Mouse (Mus musculus): ENCODE results near the gene Tstd3.

The Tstd3 gene

DNA sequence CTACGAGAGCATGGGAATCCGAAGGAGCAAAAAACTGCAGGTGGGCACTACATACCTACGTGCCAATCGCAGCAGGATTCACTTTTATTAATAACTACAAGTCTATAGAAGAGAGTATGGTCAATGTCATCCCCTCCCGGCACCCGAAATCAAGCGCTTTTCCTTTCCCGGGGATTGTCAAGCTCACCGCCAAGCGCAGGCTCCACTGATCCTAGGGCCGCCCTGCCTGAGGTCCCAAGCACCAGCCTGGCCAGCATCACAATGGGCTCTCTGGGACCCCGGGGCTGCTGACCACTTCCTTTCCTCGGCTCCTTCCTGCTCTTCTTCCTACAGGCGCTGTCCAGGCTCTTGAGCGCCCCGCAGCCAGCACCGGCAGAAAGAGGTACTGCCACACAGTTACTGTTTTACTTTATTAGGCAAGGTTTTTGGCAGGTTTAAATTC lies at the start of gene Tstd3, which contains the start of gene Usp45:
Gene Tstd3, minus strand, starts transcription at position 350 of the 442 bp plus-strand sequence.
Gene Usp45, plus strand, starts transcription at position 294 of the 442 bp plus-strand sequence.
- DNase-seq (ENCODE audit: low spot score in 2 of 2), result peak; percentile 58 to 78

DNA sequence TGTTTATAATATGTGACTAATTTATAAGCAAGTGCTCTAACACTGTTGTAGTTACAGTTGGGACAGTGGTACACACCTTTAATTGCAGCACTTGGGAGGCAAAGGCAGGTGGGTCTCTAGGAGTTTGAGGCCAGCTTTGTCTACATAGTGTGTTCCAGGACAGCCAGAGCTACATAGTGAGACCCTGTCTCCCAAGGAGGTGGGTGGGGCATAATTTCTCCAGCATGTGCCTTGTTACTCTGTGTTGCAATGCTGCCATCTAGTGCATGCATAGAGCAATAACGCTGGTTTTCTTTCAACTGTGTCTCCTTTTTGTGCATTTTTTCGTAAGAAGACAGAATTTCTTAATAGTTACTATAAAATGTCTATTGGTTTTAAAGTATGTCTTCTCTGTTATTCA lies 47.0 kb upstream of the Tstd3 start:
- DNase-seq (ENCODE audit: low spot score in 2 of 2), result peak; percentile 3 to 14

DNA sequence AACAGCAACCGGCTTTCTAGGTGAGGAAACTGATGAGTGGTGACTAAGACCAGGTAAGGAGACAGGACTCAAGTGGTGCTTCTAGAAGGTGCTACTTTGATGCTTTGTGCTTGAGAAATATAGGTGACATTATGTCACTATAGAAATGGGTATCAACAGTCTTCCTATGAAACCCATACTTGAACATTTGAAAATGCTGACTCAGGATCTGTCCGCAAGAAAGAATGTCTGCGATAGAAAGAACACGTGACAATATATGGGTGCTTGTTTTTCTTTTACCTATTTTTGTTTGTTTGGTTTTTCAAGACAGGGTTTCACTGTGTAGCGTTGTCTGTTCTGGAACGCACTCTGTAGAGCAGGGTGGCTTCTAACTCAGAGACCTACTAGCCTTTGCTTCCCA lies 45.6 kb upstream of the Tstd3 start:
- no peak for DNase-seq (ENCODE audit: low spot score in 2 of 2)

DNA sequence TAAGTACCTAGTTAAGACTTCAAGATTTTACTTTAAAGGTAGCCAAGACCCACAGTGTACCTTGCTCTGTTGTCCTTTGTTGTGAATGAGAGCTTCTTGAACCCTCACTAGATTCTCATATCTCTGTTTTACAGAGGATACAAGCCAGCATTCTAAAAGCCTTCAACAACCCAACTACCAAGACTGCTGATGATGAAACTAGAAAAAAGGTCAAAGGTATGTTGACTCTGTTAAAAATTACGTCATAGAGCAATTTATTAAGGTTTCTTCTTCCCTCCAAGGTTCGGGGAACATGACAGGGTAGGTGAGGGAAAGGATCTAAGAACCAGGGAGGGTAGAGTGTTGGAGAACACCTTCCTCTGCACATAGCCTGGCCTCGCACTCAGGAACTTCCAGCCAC lies 43.6 kb upstream of the Tstd3 start:
- no peak for DNase-seq (ENCODE audit: low spot score in 2 of 2)

DNA sequence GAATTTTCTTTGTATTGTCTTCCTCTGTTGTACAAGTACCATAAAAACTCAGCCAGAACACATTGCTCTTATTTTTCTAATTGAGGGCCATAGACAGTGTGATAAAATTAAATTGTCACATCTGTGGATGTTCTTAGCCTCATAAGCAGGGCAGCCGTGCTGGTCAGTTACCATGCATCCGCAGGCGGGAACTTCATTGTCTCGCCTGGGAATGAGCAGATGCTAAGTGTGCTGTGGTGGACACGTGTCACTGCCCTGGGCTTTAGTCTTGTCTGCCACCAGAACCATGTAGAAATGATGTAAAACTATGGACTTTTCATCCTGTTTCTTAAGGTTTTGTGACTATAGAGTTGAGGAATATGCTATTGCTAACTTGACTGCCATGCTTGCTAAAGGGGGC lies 40.2 kb upstream of the Tstd3 start:
- DNase-seq (ENCODE audit: low spot score in 2 of 2), result no peak

DNA sequence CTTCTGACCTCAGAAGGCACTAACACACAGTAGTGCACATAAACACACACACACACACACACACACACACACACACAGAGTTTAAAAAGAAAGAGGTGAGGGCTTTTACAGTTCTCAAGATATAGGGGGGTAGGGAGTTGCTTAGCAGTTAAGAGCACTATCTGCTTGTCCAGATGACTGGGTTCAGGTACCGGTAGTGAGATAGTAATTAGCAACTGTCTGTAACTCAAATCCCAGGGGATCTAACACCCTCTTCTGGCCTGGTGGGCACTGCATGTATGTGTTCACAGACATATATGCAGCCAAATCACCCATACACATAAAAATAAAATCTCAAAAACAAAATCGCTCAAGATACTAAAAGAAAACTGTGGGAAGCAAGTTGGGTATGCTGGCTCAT lies 34.6 kb upstream of the Tstd3 start:
- DNase-seq (ENCODE audit: low spot score in 2 of 2), result no peak

DNA sequence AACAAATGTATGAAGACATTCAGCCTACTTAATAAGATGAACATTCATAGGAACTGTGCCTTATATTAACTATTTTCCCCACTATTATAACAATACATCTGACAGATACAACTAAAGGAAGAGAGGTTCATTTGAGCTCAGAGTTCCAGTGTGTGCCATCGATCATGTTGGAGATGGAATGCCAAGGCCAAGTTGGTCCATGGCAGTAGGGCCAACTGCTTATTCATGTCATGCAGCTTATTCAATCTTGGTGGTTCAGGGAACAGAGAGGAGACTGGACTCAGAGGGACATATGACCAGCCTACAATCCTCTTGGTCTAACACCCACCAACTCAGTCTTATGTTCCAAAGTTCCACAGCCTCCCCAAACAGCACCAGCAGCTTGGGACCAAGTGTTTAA lies 34.0 kb upstream of the Tstd3 start:
- DNase-seq (ENCODE audit: low spot score in 2 of 2), result no peak

DNA sequence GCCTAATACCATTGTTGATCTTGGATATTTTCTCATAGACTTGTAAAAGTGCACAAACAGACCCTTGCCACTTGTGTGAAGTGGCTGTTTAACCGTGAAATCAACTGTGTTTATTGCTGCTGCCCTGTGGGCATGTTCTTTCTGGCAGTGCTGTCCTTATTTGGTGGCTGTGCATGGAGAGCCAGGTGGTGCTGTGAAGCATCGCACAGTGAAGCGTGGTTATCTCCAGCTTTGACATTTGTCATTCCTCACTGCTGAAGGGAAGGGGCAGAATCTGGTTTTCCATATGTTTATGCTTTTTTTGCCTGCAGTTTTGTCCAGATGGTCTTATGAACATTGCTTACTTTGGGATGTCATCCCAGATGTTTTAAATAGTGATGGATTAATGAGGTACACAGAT lies 26.6 kb upstream of the Tstd3 start:
- no peak for DNase-seq (ENCODE audit: low spot score in 2 of 2)

DNA sequence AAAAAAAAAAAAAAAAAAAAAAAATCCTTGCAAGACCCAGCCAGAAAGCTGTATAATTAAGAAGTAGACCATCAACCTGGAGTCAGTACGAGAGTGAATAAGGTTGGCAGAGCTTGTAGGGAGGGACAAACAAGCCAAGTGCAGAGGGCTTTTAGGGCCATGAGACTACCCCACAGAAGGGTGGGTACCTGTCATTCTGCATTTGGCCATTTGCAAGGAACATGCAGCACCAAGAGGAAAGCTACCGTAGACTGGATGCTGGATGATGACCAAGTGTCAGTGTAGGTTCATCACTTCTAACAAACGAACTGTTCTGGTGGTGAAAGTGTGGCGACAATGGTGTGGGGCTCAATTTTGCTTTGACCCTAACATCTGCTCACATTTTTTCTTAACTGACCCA lies 22.8 kb upstream of the Tstd3 start:
- DNase-seq (ENCODE audit: low spot score in 2 of 2), result no peak

DNA sequence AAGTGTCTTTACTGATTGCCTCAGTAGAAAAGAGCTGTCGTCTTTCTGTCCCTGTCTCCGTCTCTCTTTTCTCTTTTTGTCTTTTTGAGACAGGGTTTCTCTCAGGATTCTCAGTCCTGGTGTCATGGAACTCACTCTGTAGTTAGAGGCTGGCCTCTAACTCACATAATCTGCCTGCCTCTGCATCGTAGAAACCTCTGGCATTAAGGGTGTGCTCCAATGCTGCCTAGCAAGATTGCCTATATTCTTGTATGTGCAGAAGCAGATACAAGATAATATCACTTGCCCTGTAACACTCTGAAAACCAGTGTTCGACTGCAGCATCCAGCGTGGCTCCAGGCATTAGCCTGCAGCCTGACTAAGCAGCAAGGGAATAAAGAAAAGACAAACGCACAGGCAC lies 21.9 kb upstream of the Tstd3 start:
- no peak for DNase-seq (ENCODE audit: low spot score in 2 of 2)

DNA sequence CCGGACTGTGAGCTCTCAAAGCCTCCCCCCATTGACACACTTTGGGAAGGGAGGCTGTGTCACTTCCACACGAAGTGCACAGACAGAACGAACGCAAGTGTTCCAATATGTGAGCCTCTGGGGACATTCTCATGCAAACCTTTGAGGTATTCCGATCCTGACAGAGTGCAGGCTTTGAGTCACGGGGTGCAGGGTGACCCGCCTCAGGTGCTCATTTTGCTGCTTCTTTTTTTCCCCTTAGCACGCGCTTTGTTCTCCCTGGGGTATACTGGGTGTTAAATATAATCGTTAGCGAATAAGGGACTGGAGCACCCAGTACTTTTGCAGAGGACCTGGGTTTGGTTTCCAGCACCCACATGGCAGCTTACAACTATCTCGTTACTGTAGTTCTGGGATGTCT lies 19.3 kb upstream of the Tstd3 start:
- no peak for DNase-seq (ENCODE audit: low spot score in 2 of 2)

DNA sequence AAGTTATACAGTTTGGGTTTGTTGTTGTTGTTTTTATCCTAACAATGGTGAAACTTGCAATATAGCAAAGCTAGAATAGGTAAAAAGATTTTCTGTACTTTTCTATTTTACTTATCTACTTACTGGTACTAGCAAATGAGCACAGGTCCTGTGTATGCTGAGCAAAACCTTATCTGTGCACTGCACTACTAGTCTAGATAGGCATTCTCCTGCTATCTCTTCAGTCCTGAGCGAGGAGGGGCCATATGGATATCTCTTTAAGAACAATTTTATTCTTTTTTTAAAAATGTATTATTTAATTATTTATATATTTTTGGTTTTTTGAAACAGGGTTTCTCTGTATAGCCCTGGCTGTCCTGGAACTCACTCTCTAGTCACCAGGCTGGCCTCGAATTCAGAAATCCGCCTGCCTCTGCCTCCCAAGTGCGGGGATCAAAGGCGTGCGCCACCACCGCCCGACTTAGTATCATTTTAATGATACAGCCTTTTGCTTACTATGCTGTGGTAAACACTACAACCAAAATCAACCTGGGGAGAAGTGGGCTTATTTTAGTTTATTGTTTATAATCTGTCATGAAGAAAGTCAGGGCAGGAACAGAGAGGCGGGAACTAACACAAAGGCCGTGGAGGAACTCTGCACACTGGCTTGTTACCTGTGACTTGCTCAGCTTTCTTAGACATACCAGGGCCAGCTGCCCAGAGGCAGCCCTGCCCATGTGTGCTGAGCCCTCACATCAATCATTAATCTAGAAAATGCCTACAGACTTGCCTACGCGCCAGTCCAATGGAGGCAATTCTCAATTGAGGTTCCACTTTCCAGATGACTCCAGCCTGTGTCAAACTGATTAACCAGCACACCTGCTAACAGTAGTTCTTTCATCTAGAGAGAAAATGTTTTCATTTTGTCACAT lies 14.1 kb upstream of the Tstd3 start:
- no peak for DNase-seq (ENCODE audit: low spot score in 2 of 2)

DNA sequence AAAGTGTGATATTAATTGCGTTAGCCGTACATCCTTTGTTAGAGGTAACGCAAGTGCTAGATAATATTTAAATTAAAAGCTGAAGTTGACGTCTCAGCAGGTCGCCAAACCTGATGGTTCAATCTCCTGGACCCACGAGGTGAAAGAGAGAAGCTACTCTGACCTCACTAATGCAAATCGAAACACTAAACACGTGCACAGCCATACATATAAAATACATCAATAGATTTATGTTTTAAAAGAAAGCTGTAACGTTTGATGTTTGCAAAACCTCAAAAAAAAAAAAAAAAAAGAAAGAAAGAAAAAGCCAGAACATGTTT lies 9.9 kb upstream of the Tstd3 start:
- no peak for DNase-seq (ENCODE audit: low spot score in 2 of 2)

DNA sequence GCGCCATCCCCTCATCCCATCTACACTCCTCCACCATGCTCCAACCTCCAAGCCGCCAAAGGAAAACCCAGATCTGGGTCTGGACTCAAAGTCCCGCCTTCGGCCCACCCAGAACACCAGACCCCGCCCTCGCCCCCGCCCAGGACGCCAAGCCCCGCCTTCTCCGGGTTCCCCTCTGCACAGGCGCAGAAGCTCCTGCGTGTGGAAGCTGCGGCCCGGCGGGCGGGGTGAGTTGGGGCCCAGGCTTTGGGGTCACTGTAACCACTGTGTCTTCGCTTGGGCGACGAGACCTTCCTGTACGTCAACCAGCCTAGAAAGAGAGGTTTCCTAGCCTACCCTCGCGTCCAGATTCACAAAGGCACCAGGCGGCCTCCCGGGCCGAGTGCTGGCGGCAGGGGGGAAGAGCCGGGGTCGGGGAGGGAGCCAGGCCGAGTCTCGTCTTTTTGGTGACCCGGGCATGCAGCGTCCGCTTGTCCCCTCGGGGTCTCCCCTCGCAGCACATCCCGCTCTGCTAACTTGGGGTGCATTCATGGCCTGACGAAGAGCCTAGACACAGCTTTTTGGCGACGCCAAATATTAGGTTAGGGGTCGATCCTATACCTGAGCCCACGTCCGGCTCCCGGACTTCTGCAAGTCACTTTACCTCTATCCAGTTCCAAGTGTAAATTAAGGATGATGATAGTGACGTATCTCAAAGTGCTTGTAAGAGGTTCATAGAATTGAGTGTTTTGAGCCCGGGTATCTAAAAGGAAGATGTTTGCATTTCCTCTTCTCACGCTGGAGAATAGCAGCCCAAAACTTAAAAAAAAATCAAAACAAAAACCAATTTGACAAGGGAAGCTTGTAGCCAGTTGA lies 9.3 kb upstream of the Tstd3 start:
- DNase-seq (ENCODE audit: low spot score in 2 of 2), result peak; percentile 90

DNA sequence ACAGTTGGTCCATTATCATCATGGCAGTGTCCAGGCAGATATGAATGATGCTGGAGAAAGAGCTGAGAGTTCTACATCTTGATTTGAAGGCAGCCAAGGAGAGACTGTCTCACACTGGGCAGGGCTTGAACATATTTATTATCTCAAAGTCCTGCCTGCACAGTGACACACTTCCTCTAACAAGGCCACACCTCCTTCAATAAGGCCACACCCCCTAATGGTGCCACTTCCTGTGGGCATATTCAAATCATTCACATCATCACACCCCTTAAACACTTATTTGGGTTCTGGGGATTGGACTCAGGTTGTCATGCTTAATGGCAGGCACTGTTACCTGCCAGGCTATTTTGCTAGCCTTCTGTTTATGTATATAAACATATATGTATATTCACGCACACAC lies 5.3 kb upstream of the Tstd3 start:
- DNase-seq (ENCODE audit: low spot score in 2 of 2), result no peak

DNA sequence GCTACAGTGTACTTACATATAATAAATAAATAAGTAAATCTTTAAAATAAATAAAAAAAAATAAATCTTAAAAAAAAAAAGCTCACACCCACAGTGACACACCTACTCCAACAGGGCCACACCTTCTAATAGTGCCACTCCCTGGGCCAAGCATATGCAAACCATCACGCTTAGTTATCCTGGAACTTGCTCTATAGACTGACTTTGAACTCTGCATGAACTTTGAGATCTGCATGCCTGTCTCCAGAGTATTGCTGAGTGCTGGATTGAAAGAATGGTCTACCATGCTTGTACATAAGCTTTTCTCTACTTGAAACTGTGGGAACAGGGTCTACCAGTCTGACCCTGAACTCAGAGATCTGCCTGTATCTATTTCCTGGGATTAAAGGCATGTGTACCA lies 4.1 kb upstream of the Tstd3 start:
- DNase-seq (ENCODE audit: low spot score in 2 of 2), result no peak

DNA sequence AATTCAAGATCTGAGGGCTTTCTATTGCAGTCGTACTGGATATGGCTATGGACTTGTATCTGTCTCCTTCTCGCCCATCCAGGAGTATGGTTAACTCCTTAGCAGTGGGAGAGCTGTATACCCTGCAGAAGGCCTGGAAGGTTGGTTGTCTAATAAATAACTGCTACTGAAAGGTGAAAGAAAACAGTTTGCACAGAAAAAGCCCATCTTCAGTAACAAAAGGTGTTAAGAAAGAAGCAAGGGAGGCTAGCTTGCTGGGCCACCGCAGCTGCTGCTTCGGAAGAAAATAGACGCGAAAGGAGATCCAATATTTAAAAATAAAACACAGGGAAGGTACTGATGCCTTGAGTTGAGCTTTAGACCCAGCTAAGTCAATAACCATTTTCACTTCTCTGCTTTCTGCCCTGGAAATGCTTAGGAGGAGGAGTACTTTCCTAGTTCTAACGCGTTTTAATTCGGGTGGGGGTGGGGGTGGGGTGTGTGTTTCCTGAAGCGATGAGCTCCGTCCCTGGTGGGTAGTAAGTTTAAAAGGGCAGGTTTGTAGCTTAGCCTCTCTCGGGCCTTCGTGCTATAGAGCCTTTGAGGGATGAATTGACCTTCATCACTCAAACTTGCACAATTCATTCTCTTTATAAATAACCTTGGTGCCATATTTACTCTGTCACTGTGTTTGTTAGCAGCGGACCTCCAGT lies 695 bp downstream of the Tstd3 start:
- no peak for DNase-seq (ENCODE audit: low spot score in 2 of 2)

DNA sequence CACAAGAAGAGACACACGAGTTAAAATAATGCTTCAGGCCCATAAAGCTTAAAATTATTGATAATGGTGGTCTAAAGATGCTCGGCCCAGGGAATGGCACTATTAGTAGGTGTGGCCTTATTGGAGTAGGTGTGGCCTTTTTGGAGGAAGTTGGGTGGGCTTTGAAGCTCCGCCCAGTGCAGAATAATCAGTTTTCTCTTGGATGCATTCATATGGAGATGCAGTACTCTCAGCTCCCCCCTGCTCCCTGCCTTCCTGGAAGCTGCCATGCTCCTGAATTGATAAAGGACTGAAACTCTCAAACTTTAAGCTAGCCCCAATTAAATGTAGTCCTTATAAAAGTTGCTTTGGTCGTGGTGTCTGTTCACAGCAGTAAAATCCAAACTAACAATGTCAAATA lies 3.2 kb downstream of the Tstd3 start:
- DNase-seq (ENCODE audit: low spot score in 2 of 2), result no peak

DNA sequence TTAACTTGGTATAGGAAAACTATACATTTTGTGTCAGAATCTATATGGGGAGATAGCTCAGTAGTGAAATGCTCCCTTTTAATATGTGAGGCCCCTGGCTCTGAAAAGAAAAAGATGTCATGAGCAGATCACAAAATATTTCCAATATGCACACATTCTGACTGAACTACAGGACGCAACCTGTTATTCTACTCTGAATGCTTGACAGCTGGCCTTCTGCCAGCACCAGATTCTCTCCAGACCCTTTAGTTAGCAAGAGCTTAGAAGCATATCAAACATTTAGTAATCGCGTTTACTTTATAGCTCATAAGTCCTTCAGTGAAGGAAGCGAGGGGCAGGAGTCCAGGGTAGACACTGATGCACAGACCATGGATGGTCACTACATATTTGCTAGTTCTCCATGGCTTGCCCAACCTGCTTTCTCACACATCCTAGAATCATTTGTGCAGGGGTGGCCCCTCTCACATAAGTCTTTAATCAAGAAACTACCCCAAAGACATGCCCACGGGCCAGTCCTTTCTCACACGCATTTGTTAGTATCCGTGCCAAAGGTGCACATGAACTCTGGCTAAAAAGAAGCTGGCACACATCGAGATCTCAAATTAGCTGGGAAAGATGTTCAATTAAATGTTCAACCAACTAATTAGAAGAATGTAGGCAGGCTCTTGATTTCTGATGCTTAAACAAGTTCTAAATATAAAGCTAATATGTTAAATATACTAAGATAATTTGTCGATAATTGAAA lies 5.4 kb downstream of the Tstd3 start:
- DNase-seq (ENCODE audit: low spot score in 2 of 2), result no peak

DNA sequence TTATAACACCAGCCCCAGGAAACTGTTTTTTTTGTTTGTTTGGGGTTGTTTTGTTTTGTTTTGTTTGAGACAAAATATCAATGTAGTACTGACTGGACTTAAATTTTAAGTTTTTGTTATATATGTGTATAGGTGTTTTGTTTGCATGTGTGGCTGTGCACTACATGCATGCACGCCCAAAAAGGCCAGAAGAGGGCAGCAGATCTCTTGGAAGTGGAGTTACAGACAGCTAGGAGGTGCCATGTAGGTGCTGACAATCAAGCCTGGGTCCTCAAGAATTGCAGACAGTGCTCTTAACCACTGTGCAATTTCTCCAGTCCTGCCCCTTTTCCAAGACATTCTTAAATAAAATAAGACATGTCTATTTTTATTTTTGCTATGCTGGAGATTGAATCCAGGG lies 8.2 kb downstream of the Tstd3 start:
- DNase-seq (ENCODE audit: low spot score in 2 of 2), result no peak

DNA sequence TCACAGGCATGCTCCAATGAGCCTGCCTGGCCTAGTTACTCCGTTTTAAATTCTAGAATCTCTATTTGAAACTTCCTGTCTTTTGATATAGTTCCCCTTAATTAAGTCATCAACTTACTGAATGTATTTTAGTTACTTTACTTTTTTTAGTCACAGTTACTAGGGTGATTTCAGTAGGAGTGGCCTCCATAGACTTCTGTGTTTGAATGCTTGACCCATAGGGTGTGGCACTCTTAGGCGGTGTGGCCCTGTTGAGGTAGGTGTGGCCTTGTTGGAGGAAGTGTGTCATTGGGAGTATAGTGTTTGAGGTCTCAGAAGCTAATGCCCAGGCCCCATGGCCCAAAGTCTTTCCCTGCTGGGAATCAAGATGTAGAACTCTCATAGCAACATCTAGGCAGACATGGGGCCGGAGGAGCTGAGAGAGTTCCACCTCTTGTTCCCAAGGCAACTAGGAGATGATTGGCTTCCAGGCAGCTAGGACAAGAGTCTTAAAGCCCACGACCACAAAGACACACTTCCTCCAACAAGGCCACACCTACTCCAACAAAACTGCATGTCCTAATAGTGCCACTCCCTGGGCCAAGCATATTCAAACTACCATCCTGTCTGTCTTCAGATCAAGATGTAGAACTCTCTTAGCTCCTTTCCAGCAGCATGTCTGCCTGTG lies 11.8 kb downstream of the Tstd3 start:
- DNase-seq (ENCODE audit: low spot score in 2 of 2), result peak in 1 of 2 experiments; percentile 2

Data from heart, adult 9 months (tissue).